Mouse (Mus musculus) heart, postnatal 0 days (tissue): ENCODE measurements around the gene Slc7a15.

Experiments
- CTCF ChIP-seq: IDR thresholded peaks from 2 replicates; pipeline ENCODE4 v1.5.1; 2016; ENCODE audit warnings: antibody characterized with exemption, control low read depth, low read depth
- EP300 ChIP-seq: IDR thresholded peaks from 2 replicates; pipeline ENCODE4 v1.6.1; 2016; ENCODE audit warnings: antibody characterized with exemption, low read depth

- TF ChIP-seq CTCF (no peak), EP300 (no peak)
These were observed 99.6 kb downstream of the Slc7a15 start for GRCm38 (mm10) chr12:8499001-8499870.
